Mouse (Mus musculus) liver, embryonic 16.5 days (tissue): Measurements from ENCODE around the gene Thbs2. TPM values are rescaled to one million over a fixed set of nuclear protein-coding genes. Genes with fewer than 3 reads are reported as not detected.
A peak's percentile ranks its signal among the peaks of the same experiment; 100 is the strongest.

Experiments used
- ATAC-seq: fragments of 200-750 bp; cut with Nextera tagmentation; 2 replicates; pipeline ENCODE4 v1.8.0; 2017; ENCODE audit warnings: low read depth, mild to moderate bottlenecking, moderate number of reproducible peaks, moderate library complexity
- H3K27ac ChIP-seq: fragments of 300-500 bp; sonication (generic); 2 replicates; pipeline ENCODE4 v1.5.1; 2014; ENCODE audit warnings: mild to moderate bottlenecking, low read length
- H3K27me3 ChIP-seq: fragments of 300-500 bp; sonication (generic); 2 replicates; pipeline ENCODE4 v1.6.1; 2014; ENCODE audit warnings: low read depth, low read length, mixed read lengths; ENCODE audit not compliant: control insufficient read depth, insufficient read depth
- H3K36me3 ChIP-seq: fragments of 300-500 bp; sonication (generic); 2 replicates; pipeline ENCODE4 v1.6.1; 2014; ENCODE audit warnings: mild to moderate bottlenecking; ENCODE audit not compliant: control insufficient read depth, insufficient read depth
- H3K4me1 ChIP-seq: fragments of 300-500 bp; sonication (generic); 2 replicates; pipeline ENCODE4 v1.6.1; 2014; ENCODE audit warnings: low read depth, low read length, mixed read lengths; ENCODE audit not compliant: control insufficient read depth
- H3K4me2 ChIP-seq: fragments of 300-500 bp; sonication (generic); 2 replicates; pipeline ENCODE4 v1.6.1; 2014; ENCODE audit warnings: low read depth, low read length, mixed read lengths
- H3K4me3 ChIP-seq: fragments of 300-500 bp; sonication (generic); 2 replicates; pipeline ENCODE4 v1.5.1; 2014; ENCODE audit warnings: low read depth, mild to moderate bottlenecking, low read length
- H3K9ac ChIP-seq: fragments of 300-500 bp; sonication (generic); 2 replicates; pipeline ENCODE4 v1.6.1; 2014; ENCODE audit warnings: low read depth, low read length
- H3K9me3 ChIP-seq: fragments of 300-500 bp; sonication (generic); replicated peaks from 2 replicates; pipeline ENCODE4 v1.6.1; 2016; ENCODE audit warnings: low read length; ENCODE audit not compliant: control insufficient read depth
- WGBS: fragments of 180-500 bp; shearing (Covaris S2); extraction: QIAGEN DNeasy Blood & Tissue Kit; methylation state at CpG from one replicate; pipeline ENCODE4 v1.1.7; 2014; ENCODE audit not compliant: insufficient replicate concordance; 5-methylcytosine and 5-hydroxymethylcytosine counted together
- polyA plus RNA-seq: library from polyadenylated mRNA; unstranded; fragments of >200 nt; fragmentation: Nextera tagmentation; extraction: Ambion mirVana; gene quantifications from 2 replicates; pipeline ENCODE4 v1.2.1, GENCODE M21; 2015

Gene Thbs2
- 2.2 and 2.6 TPM in 2 replicates for polyA plus RNA-seq

DNA sequence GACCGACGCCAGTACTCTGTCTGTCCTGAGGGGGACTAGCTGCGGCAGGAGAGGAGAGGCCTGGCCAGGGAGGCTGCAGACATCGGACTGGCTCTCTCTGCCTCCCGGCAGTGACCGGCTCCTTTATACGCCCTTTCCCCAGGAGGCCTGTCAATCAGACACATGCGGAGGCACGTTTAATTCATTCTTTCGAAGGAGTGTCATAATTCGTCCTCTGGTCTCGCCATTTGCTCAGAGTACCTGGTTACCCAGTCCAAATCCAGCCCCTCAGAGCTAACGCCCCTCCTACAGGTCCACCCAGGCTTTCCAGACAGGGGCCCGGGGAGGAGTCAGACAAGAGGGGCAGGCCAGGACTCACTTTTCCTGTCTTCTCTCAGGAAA, at the start of gene Thbs2:
Thbs2 (minus strand) TSS at position 242 of the 381 bp plus-strand sequence.
- ATAC-seq: no peak
- 6% methylated on average over 14 of the region's 14 CpGs for WGBS
- H3K27ac ChIP-seq: no peak within 1 kb of the TSS
- no peak within 1 kb of the TSS for H3K9ac ChIP-seq
- no peak within 1 kb of the TSS for H3K4me2 ChIP-seq
- H3K4me3 ChIP-seq: peak within 1 kb of the TSS; percentile 7; the same call in 1 of the 2 replicates
- no peaks in the 10 kb centered on the region for H3K4me1 ChIP-seq
- H3K9me3 ChIP-seq: no peaks in the 10 kb centered on the region
- no peaks in the 10 kb centered on the region for H3K36me3 ChIP-seq
- no peaks in the 10 kb centered on the region for H3K27me3 ChIP-seq

DNA sequence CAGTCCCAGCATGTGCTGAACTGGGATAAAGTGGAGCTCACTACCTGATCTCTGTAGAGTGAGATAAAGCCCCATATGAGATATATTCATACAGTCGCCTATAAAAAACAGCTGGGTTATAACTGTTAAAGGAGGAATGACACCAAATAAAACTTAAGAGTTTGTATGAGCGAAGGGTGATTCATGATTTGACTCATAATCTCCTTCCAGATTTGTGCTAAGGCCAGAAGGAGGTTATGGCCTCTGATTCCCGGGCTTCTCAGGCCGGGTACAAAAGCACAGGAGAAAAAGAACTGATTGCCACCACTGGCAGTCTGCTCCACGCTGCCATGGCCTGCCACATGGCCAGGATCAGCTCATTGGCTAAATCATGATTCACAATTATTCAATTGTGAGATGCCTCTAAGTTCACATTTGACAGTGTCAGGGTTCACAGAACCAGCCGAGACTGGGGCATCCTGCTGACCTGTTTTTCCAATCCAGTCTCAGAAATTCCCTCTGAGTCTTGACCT, 41.5 kb upstream of the Thbs2 start:
- WGBS: 42% methylated on average over 6 of the region's 6 CpGs
- Histone ChIP-seq H3K4me2 (no peak overlapping the region), H3K36me3 (no peaks in the 10 kb centered on the region), H3K27me3 (no peaks in the 10 kb centered on the region), H3K9me3 (no peaks in the 10 kb centered on the region), H3K4me1 (no peaks in the 10 kb centered on the region), H3K4me3 (no peak overlapping the region), H3K27ac (no peak overlapping the region), H3K9ac (no peak overlapping the region)
- no peak for ATAC-seq

DNA sequence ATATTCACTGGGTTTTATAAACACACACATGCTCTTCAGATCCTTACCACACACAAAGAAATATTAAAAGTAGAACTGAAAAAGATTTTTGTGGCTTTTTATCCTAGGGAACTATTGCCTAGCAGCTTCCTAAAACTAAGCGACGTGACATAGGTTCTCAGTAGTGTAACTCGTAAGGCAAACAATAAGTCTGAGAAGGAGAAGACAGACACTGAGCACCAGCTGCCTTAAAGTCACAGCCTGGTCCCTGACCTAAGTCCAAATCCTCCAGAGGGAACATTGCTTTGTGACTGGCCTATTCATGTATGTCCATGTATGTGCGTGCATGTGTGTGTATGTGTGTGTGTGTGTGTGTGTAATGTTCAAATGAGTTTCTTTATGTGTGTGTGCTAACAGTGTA, 40.3 kb upstream of the Thbs2 start:
- no peak overlapping the region for H3K27ac ChIP-seq
- no peaks in the 10 kb centered on the region for H3K36me3 ChIP-seq
- H3K4me1 ChIP-seq: no peaks in the 10 kb centered on the region
- H3K4me2 ChIP-seq: no peak overlapping the region
- ATAC-seq: no peak
- H3K9ac ChIP-seq: no peak overlapping the region
- WGBS: 64% methylated on average over 4 of the region's 4 CpGs
- H3K4me3 ChIP-seq: no peak overlapping the region
- H3K27me3 ChIP-seq: no peaks in the 10 kb centered on the region
- H3K9me3 ChIP-seq: no peaks in the 10 kb centered on the region

DNA sequence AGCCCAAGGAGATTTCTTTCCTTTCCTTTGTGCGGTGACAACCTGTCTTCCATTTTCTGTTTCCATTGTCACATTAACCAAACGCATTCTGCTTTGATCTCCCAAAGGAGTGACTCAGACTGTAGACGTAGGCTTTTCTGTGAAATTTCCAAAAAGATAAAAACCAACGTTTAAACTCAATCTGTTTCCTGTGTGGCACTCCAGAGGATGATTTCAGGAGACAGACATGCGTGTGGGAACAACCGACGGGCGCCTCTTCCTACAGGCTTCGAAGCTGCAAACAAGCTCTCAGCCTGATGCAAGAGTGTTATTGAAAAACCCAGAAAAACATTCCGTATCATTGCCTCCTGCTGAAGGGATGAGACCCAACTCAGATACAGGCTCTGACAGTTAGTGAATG, 39.9 kb upstream of the Thbs2 start:
- Histone ChIP-seq H3K9ac (no peak overlapping the region), H3K27ac (no peak overlapping the region), H3K36me3 (no peaks in the 10 kb centered on the region), H3K4me2 (no peak overlapping the region), H3K4me1 (no peaks in the 10 kb centered on the region), H3K9me3 (no peaks in the 10 kb centered on the region), H3K4me3 (no peak overlapping the region), H3K27me3 (no peaks in the 10 kb centered on the region)
- 36% methylated on average over 10 of the region's 10 CpGs for WGBS
- no peak for ATAC-seq

DNA sequence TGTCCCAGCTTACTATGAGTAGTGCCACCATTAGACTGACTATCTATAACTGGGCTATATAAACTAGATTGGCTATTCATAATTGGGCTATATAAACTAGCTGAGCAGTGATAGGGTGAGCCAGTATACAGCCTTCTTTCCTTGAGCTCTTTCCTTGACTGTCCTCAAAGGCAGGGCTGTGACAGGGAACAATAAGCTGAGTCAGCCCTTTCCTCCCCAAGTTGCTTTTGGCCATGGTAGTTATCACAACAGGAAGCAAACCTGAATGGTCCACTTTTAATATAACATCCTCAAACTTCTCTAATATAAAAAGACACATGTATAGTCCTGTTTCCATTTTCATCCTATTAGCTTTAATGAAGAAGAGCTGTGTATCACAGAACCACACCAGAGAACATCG, 39.0 kb upstream of the Thbs2 start:
- H3K4me2 ChIP-seq: no peak overlapping the region
- WGBS: 78% methylated on average over 1 of the region's 1 CpGs
- ATAC-seq: no peak
- no peaks in the 10 kb centered on the region for H3K4me1 ChIP-seq
- H3K4me3 ChIP-seq: no peak overlapping the region
- no peak overlapping the region for H3K9ac ChIP-seq
- no peaks in the 10 kb centered on the region for H3K27me3 ChIP-seq
- no peak overlapping the region for H3K27ac ChIP-seq
- no peaks in the 10 kb centered on the region for H3K36me3 ChIP-seq
- no peaks in the 10 kb centered on the region for H3K9me3 ChIP-seq

DNA sequence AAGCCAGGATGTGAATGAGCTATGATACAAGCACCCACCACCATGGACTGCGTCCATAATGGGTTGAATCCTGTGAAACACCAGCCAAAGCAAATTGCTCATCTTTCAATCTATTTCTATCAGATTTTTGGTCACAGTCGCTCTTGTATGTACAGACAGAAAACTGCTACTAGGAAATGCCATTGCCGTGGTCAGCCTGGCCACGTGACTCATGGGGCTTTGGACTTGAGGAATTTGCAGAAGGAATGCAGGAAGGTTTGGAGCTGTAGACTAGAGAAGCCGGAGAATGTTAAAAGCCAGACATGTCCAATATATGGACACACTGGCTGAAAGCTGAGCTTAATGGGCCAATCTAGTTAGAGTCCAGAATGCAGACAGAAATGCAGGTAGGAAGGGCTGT, 36.6 kb upstream of the Thbs2 start:
- ATAC-seq: no peak
- no peak overlapping the region for H3K9ac ChIP-seq
- no peak overlapping the region for H3K27ac ChIP-seq
- no peak overlapping the region for H3K4me3 ChIP-seq
- 51% methylated on average over 5 of the region's 5 CpGs for WGBS
- no peaks in the 10 kb centered on the region for H3K27me3 ChIP-seq
- no peaks in the 10 kb centered on the region for H3K4me1 ChIP-seq
- no peak overlapping the region for H3K4me2 ChIP-seq
- no peaks in the 10 kb centered on the region for H3K9me3 ChIP-seq
- no peaks in the 10 kb centered on the region for H3K36me3 ChIP-seq

DNA sequence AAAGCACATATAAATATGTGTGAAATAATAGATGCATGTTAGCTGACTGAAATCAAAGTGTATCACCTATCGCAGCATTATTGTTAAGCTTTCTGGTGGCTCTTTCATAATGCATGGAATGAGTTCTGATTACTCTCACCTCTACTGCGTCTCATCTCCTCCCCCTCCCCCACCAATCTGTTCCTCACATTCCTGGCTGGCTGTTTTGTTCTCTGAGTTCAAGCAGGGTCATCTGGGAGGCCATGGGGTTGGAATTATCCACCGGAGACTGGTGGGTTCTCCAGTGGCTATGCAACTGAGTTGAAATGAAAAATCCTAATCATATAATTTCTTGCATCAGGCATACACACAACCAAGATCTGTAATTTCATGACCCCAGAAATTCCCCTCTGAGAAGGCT, 33.4 kb upstream of the Thbs2 start:
- H3K4me3 ChIP-seq: no peak overlapping the region
- H3K27ac ChIP-seq: no peak overlapping the region
- no peaks in the 10 kb centered on the region for H3K9me3 ChIP-seq
- no peak overlapping the region for H3K9ac ChIP-seq
- no peak overlapping the region for H3K4me2 ChIP-seq
- no peaks in the 10 kb centered on the region for H3K36me3 ChIP-seq
- H3K27me3 ChIP-seq: no peaks in the 10 kb centered on the region
- ATAC-seq: no peak
- no peaks in the 10 kb centered on the region for H3K4me1 ChIP-seq
- WGBS: 46% methylated on average over 3 of the region's 3 CpGs

DNA sequence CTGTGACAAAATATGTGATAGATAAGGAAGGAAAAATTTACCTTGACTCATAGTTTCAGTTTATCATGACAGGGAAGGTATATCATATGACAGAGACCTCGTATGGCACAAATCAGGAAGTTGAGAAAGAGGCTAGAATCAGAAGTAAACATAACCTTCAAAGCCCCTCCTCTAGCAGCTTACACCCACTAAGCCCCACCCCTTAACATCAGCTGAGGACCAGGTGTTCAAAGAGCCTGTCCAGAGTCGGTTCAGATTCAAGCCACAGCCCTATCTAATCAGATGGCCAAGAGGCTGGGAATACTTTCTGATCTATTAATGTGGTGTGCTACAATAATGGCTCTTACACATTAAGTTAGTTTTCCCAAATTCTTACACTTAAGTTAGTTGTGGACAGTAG, 30.8 kb upstream of the Thbs2 start:
- H3K4me3 ChIP-seq: no peak overlapping the region
- H3K9ac ChIP-seq: no peak overlapping the region
- H3K4me2 ChIP-seq: no peak overlapping the region
- no peaks in the 10 kb centered on the region for H3K36me3 ChIP-seq
- H3K27ac ChIP-seq: no peak overlapping the region
- H3K9me3 ChIP-seq: no peaks in the 10 kb centered on the region
- H3K4me1 ChIP-seq: no peaks in the 10 kb centered on the region
- WGBS: 7% methylated on average over 2 of the region's 2 CpGs
- no peaks in the 10 kb centered on the region for H3K27me3 ChIP-seq
- ATAC-seq: no peak

DNA sequence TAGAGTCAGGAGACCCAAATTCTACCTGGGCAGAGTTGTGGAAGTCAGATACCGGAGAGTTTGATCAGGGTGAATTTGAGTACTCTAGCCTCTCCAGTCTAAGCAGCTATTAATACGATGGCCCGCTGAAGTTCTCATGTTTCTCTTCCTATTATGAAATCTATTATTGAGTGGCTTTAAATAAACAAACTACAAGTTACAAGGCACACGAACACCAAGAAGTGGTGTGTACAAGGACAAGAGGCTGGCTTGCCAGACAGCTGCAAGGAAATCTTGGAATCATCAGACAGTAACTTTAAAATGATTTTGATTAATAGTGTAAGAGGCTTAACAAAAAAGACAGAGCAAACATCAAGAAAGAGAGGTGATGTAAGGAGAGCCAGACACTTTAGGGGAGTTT, 27.3 kb upstream of the Thbs2 start:
- Histone ChIP-seq H3K27me3 (no peaks in the 10 kb centered on the region), H3K9me3 (no peaks in the 10 kb centered on the region), H3K4me1 (no peaks in the 10 kb centered on the region), H3K36me3 (no peaks in the 10 kb centered on the region), H3K4me3 (no peak overlapping the region), H3K9ac (no peak overlapping the region), H3K4me2 (no peak overlapping the region), H3K27ac (no peak overlapping the region)
- 60% methylated on average over 4 of the region's 4 CpGs for WGBS
- no peak for ATAC-seq
